Mouse (Mus musculus) embryonic fibroblast, embryonic 13.5 days (primary cell): ENCODE results near the gene Adora2a.

Experiments used
- CTCF ChIP-seq: IDR thresholded peaks from 2 replicates; pipeline ENCODE4 v1.5.1; 2011; ENCODE audit warnings: mild to moderate bottlenecking, control low read depth, low read length, moderate library complexity, borderline replicate concordance; ENCODE audit not compliant: insufficient read depth
- POLR2A ChIP-seq: IDR thresholded peaks from 2 replicates; pipeline ENCODE4 v1.6.1; 2011; ENCODE audit warnings: low read depth, mild to moderate bottlenecking, control low read depth, low read length, moderate library complexity

- TF ChIP-seq POLR2A (no peak), CTCF (no peak)
These were observed 9.5 kb upstream of the Adora2a start for GRCm38 (mm10) chr10:75307130-75307529.
